Mouse (Mus musculus): ENCODE measurements at regions not wholly inside any gene's neighbourhood (a gene's known extent, or its start where the extent isn't known, plus 50 kb on each side); places are given as distances from the start of the nearest gene placed in this dataset.

DNA sequence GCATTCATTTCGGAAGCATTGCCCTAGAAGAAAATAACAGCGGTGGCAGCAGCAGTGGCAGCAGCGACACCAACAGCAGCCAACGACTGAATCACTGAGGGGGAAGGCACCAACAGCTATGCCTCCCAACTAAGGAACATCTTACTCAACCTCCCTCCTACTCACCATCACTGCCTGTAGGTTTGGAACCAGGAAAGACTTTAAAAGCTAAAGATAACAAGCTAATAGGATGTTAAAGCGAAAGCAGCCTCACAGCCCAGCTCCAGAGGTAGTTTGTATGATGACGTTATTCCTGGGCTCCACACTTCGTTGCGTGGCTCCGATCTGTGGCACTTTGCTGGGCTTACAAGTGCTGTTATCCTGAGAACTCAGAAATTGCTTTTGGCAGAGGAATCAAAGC is 289.6 kb downstream of the Cd83 start:
- no peak overlapping the region for H3K4me3 ChIP-seq
- H3K4me1 ChIP-seq, result no peaks in the 10 kb centered on the region
- no peaks in the 10 kb centered on the region for H3K36me3 ChIP-seq (replicated peaks)
- 0 out of 2 replicates have a peak, but pooled peaks cover 4% of the 10 kb centered on the region for H3K27me3 ChIP-seq (ENCODE audit: poor library complexity, severe bottlenecking)
- no peak overlapping the region for H3K27ac ChIP-seq
- DNase-seq (ENCODE audit: extremely low spot score, low spot score), result no peak
- no peaks in the 10 kb centered on the region for H3K9me3 ChIP-seq
- WGBS, result 94% methylated on average over 9 of the region's 9 CpGs

- Histone ChIP-seq H3K4me1 (no peaks in the 10 kb centered on the region), H3K27ac (no peak overlapping the region), H3K9me3 (no peaks in the 10 kb centered on the region), H3K4me3 (no peak overlapping the region), H3K27me3 (ENCODE audit: poor library complexity, severe bottlenecking) (0 out of 2 replicates have a peak, but pooled peaks cover 4% of the 10 kb centered on the region), H3K36me3 (replicated peaks) (no peaks in the 10 kb centered on the region)
- WGBS, result 92% methylated on average over 10 of the region's 10 CpGs
- no peak for DNase-seq (ENCODE audit: extremely low spot score, low spot score)
Measured at GRCm38 (mm10) chr13:44077022-44077421, 292.4 kb downstream of the Cd83 start.

- no peaks in the 10 kb centered on the region for H3K36me3 ChIP-seq (replicated peaks)
- 83% methylated on average over 10 of the region's 10 CpGs for WGBS
- H3K9me3 ChIP-seq, result no peaks in the 10 kb centered on the region
- H3K4me3 ChIP-seq, result no peak overlapping the region
- H3K4me1 ChIP-seq, result peaks cover 13% of the 10 kb centered on the region; the same call in 1 of the 2 replicates
- H3K27ac ChIP-seq, result no peak overlapping the region
- DNase-seq (ENCODE audit: extremely low spot score, low spot score), result no peak
- H3K27me3 ChIP-seq (ENCODE audit: poor library complexity, severe bottlenecking), result no peaks in the 10 kb centered on the region
Measured at GRCm38 (mm10) chr13:44085621-44086510, 301.3 kb downstream of the Cd83 start.

- no peaks in the 10 kb centered on the region for H3K9me3 ChIP-seq
- H3K27me3 ChIP-seq (ENCODE audit: poor library complexity, severe bottlenecking), result no peaks in the 10 kb centered on the region
- no peak overlapping the region; the same call in 1 of the 2 replicates for H3K27ac ChIP-seq
- H3K4me1 ChIP-seq, result peaks cover 13% of the 10 kb centered on the region; the same call in 1 of the 2 replicates
- no peaks in the 10 kb centered on the region for H3K36me3 ChIP-seq (replicated peaks)
- DNase-seq (ENCODE audit: extremely low spot score, low spot score), result no peak
- 82% methylated on average over 4 of the region's 4 CpGs for WGBS
- H3K4me3 ChIP-seq, result no peak overlapping the region
Measured at GRCm38 (mm10) chr13:44086801-44087200, 302.2 kb downstream of the Cd83 start.

DNA sequence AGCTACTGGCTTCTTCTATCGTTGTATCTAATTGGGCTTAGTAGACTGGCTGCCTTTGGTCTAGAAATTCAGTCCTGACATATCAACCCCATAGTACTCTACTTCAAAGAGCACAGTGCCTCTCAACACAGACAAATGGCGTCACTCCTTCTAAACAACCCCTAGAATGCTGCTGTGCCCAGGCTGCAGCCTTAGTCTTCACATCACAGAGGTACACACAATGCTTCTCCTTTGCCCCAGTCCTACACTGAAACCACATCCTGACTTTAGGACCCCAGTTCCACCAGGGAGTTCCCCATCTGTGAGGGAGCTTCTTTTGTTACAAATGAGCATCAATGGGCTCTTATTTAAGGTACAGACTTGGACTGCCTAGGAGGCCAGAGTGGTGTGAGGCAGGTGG is 312.6 kb downstream of the Cd83 start:
- Histone ChIP-seq H3K4me3 (no peak overlapping the region), H3K9me3 (no peaks in the 10 kb centered on the region; the same call in 1 of the 2 replicates), H3K4me1 (peaks cover 42% of the 10 kb centered on the region), H3K27ac (peak overlapping the region; percentile 67; the same call in 1 of the 2 replicates), H3K36me3 (replicated peaks) (no peaks in the 10 kb centered on the region), H3K27me3 (ENCODE audit: poor library complexity, severe bottlenecking) (peaks cover 33% of the 10 kb centered on the region)
- 84% methylated on average over 2 of the region's 2 CpGs for WGBS
- no peak for DNase-seq (ENCODE audit: extremely low spot score, low spot score)

- peak; percentile 36 for DNase-seq (ENCODE audit: extremely low spot score, low spot score)
- 31% methylated on average over 9 of the region's 9 CpGs for WGBS
- no peaks in the 10 kb centered on the region for H3K9me3 ChIP-seq
- H3K4me1 ChIP-seq, result peaks cover 52% of the 10 kb centered on the region
- peaks cover 54% of the 10 kb centered on the region for H3K27me3 ChIP-seq (ENCODE audit: poor library complexity, severe bottlenecking)
- no peak overlapping the region for H3K4me3 ChIP-seq
- H3K36me3 ChIP-seq (replicated peaks), result no peaks in the 10 kb centered on the region
- H3K27ac ChIP-seq, result peak overlapping the region; percentile 92
Measured at GRCm38 (mm10) chr13:44099511-44099910, 314.9 kb downstream of the Cd83 start.

- Histone ChIP-seq H3K4me3 (peak overlapping the region; percentile 33), H3K9me3 (no peaks in the 10 kb centered on the region), H3K27me3 (ENCODE audit: poor library complexity, severe bottlenecking) (peaks cover 54% of the 10 kb centered on the region), H3K36me3 (replicated peaks) (no peaks in the 10 kb centered on the region), H3K4me1 (peaks cover 57% of the 10 kb centered on the region), H3K27ac (peak overlapping the region; percentile 92)
- peak; percentile 80 for DNase-seq (ENCODE audit: extremely low spot score, low spot score)
- 10% methylated on average over 21 of the region's 21 CpGs for WGBS
Measured at GRCm38 (mm10) chr13:44100125-44101067, 315.8 kb downstream of the Cd83 start.

- no peaks in the 10 kb centered on the region for H3K36me3 ChIP-seq (replicated peaks)
- no peaks in the 10 kb centered on the region for H3K9me3 ChIP-seq
- 3% methylated on average over 6 of the region's 6 CpGs for WGBS
- peak; percentile 53 for DNase-seq (ENCODE audit: extremely low spot score, low spot score)
- peak overlapping the region; percentile 92 for H3K27ac ChIP-seq
- H3K27me3 ChIP-seq (ENCODE audit: poor library complexity, severe bottlenecking), result peaks cover 59% of the 10 kb centered on the region
- peaks cover 62% of the 10 kb centered on the region for H3K4me1 ChIP-seq
- H3K4me3 ChIP-seq, result peak overlapping the region; percentile 33
Measured at GRCm38 (mm10) chr13:44101161-44101560, 316.6 kb downstream of the Cd83 start.

GRCm38 (mm10) chr13:44101806-44102205 is 317.2 kb downstream of the Cd83 start:
- Histone ChIP-seq H3K27me3 (ENCODE audit: poor library complexity, severe bottlenecking) (peaks cover 60% of the 10 kb centered on the region), H3K4me1 (peaks cover 62% of the 10 kb centered on the region), H3K9me3 (no peaks in the 10 kb centered on the region), H3K27ac (peak overlapping the region; percentile 92), H3K4me3 (no peak overlapping the region), H3K36me3 (replicated peaks) (no peaks in the 10 kb centered on the region)
- DNase-seq (ENCODE audit: extremely low spot score, low spot score), result no peak
- 67% methylated on average over 6 of the region's 6 CpGs for WGBS

DNA sequence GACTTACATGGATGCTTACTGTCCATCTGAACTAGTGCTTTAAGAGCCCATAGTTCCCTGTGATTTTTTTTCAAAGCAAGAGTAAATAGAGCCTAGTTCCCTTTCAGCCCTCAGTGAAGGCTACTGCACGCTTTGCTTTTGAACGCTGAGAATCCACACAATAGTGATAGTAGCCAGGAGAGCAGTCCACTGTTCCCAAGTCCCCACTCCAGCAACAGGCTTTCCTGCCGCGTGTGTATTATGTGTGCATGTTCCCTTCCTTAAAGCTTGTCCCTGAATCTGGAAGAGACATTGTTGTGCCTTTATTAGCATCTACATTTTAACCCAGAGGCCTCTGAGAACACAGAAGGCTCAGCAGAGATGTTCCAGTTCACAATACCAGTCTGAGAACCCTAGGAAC is 317.7 kb downstream of the Cd83 start:
- Histone ChIP-seq H3K27ac (peak overlapping the region; percentile 92), H3K27me3 (ENCODE audit: poor library complexity, severe bottlenecking) (peaks cover 57% of the 10 kb centered on the region), H3K4me3 (no peak overlapping the region), H3K4me1 (peaks cover 62% of the 10 kb centered on the region), H3K36me3 (replicated peaks) (no peaks in the 10 kb centered on the region), H3K9me3 (no peaks in the 10 kb centered on the region)
- 66% methylated on average over 4 of the region's 4 CpGs for WGBS
- DNase-seq (ENCODE audit: extremely low spot score, low spot score), result no peak

- H3K4me3 ChIP-seq, result no peak overlapping the region
- no peaks in the 10 kb centered on the region for H3K9me3 ChIP-seq
- WGBS, result 91% methylated on average over 7 of the region's 7 CpGs
- no peak for DNase-seq (ENCODE audit: extremely low spot score, low spot score)
- H3K27me3 ChIP-seq (ENCODE audit: poor library complexity, severe bottlenecking), result peaks cover 47% of the 10 kb centered on the region
- peak overlapping the region; percentile 92 for H3K27ac ChIP-seq
- H3K4me1 ChIP-seq, result peaks cover 57% of the 10 kb centered on the region
- no peaks in the 10 kb centered on the region for H3K36me3 ChIP-seq (replicated peaks)
Measured at GRCm38 (mm10) chr13:44103340-44103739, 318.8 kb downstream of the Cd83 start.

DNA sequence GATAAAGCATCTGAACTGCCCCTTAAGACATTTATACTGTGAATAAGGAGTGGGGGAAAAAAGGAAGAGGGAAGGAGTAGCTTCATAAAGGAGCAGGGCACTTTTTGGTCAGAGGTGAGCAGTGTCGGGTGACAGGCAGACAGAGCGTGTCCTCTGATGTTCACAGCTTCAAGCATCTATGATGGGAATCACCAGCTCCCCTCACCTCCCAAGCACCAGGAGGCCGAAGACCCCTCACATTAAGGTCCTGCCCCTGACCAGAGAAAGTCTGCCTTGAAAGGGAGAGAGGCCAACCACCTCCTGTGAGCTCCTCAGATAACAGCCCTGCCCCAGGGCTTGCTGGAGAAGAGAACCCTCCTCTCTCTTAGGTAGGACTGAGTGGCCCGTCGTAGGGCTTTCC is 320.6 kb downstream of the Cd83 start:
- H3K27me3 ChIP-seq (ENCODE audit: poor library complexity, severe bottlenecking), result peaks cover 39% of the 10 kb centered on the region
- H3K4me3 ChIP-seq, result no peak overlapping the region
- 60% methylated on average over 5 of the region's 5 CpGs for WGBS
- H3K4me1 ChIP-seq, result peaks cover 40% of the 10 kb centered on the region
- no peaks in the 10 kb centered on the region for H3K9me3 ChIP-seq
- peak overlapping the region; percentile 56 for H3K27ac ChIP-seq
- no peak for DNase-seq (ENCODE audit: extremely low spot score, low spot score)
- no peaks in the 10 kb centered on the region for H3K36me3 ChIP-seq (replicated peaks)
